Mouse (Mus musculus): ENCODE data around the gene 2610008E11Rik. TPM values are rescaled to one million over a fixed set of nuclear protein-coding genes. Genes with fewer than 3 reads are reported as not detected.
A peak's percentile ranks its signal among the peaks of the same experiment; 100 is the strongest.

2610008E11Rik gene
- total and polyA plus RNA-seq, 3 experiments = 1.4 to 1.7 TPM; not detected in 1

DNA sequence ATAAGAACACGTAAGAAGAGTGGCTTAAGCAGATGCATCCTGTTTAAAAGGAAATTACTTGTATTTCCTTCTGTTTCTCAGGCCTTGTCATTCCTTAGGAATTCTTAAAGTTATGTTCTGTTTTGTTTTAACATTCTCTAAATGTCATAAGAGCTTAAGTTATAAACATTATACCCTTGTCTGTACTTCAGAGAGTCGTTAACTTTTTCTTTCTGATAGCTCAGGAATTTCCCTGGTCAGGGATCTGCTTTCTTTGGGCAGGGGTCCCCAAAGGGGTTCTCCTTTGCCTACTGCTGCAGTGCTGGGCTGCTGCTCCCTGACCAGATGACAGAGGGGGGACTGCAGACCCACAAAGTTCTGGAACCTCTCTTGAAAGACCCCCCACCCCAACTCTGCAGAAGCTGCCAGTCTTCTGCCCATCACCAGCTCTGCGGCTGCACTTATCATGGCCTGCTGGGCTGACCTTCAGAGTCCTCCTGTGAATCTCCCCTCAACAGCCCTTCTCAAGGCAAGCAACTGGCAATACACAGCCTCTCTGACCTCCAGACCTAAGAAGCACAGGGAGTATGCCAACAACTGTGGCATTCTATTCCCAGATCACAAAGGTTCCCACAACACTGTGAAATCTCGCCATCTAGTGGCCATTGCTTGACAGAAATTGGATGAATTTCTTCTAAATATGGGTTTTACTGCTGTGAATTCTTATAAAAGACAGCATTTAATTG, 18.9 kb upstream of the 2610008E11Rik start:
- Histone ChIP-seq H3K27me3 (ENCODE audit: control insufficient read depth in 1 of 2, insufficient read depth in 2 of 2, low read length in 2 of 2) (no peaks in the 10 kb centered on the region), H3K4me3 (ENCODE audit: control insufficient read depth in 1 of 2, insufficient read depth in 1 of 2, low read depth in 2 of 2, low read length in 2 of 2) (no peak overlapping the region), H3K9me3 (replicated peaks; ENCODE audit: insufficient read depth, low read length) (no peaks in the 10 kb centered on the region), H3K9ac (ENCODE audit: control insufficient read depth, low read depth, low read length, poor library complexity, severe bottlenecking) (no peak overlapping the region), H3K27ac (ENCODE audit: control insufficient read depth, low read depth, low read length) (no peak overlapping the region), H3K36me3 (ENCODE audit: control insufficient read depth in 1 of 2, insufficient read depth in 2 of 2, low read length in 2 of 2) (no peaks in the 10 kb centered on the region), H3K79me2 (ENCODE audit: control insufficient read depth, insufficient read depth, low read length, poor library complexity) (no peaks in the 10 kb centered on the region), H3K4me1 (ENCODE audit: control insufficient read depth in 1 of 2, insufficient read depth in 2 of 2, low read length in 2 of 2) (no peaks in the 10 kb centered on the region)
- TF ChIP-seq RAD21 (IDR thresholded peaks at IDR 0.05; ENCODE audit: low read depth, low read length) (peak; percentile 94), ZC3H11A (IDR thresholded peaks at IDR 0.05; ENCODE audit: low read depth, low read length) (peak; percentile 82), MAFK (IDR thresholded peaks at IDR 0.05; ENCODE audit: borderline replicate concordance, low read depth, low read length) (no peak), ETS1 (IDR thresholded peaks at IDR 0.05; ENCODE audit: low read depth, low read length) (no peak), BHLHE40 (IDR thresholded peaks at IDR 0.05; ENCODE audit: borderline replicate concordance, low read depth, low read length) (no peak), SMC3 (IDR thresholded peaks at IDR 0.05; ENCODE audit: low read depth, low read length) (peak; percentile 89), CTCF (IDR thresholded peaks at IDR 0.05 in 2 of 3, conservative IDR thresholded peaks at IDR 0.05 in 1 of 3; ENCODE audit: control insufficient read depth in 1 of 3, insufficient read depth in 1 of 3, low read depth in 2 of 3, low read length in 3 of 3, poor library complexity in 1 of 3, severe bottlenecking in 1 of 3) (peak; percentile 50 to 87 (median 73))
- DNase-seq (ENCODE audit: low read depth, low spot score) = peak; percentile 61

DNA sequence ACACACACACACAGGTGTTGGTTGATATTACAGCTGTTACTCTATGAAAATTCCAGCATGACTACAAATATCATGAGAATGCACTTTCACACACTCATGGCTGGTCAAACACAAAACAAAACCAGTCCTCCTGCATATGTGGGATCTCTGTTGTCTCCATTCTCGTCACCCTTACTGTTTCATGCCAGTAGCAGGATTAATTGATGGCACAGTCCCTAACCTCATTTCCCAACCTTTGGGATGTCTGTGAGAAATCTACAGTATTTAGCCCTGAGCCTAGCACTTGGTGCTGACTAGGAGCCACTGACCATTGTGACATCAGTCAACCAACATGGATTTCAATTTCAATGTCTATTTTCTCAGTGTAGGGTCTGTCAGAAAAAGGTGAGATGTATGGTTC, 17.7 kb upstream of the 2610008E11Rik start:
- no peaks in the 10 kb centered on the region for H3K27me3 ChIP-seq (ENCODE audit: control insufficient read depth in 1 of 2, insufficient read depth in 2 of 2, low read length in 2 of 2)
- no peak for TF ChIP-seq NELFE (IDR thresholded peaks at IDR 0.05; ENCODE audit: low read depth, low read length)
- no peak for TF ChIP-seq TAL1 (IDR thresholded peaks at IDR 0.05; ENCODE audit: low read length)
- no peak for TF ChIP-seq CHD1 (IDR thresholded peaks at IDR 0.05; ENCODE audit: low read depth, low read length)
- TF ChIP-seq GATA1 (IDR thresholded peaks at IDR 0.05; ENCODE audit: low read depth, low read length) = no peak
- no peak for TF ChIP-seq EP300 (IDR thresholded peaks at IDR 0.05; ENCODE audit: low read depth in 1 of 2, low read length in 2 of 2)
- no peak for TF ChIP-seq POLR2AphosphoS2 (IDR thresholded peaks at IDR 0.05; ENCODE audit: low read length)
- no peak for TF ChIP-seq ELF1 (IDR thresholded peaks at IDR 0.05; ENCODE audit: low read depth, low read length)
- no peak for TF ChIP-seq E2F4 (IDR thresholded peaks at IDR 0.05; ENCODE audit: borderline replicate concordance, low read depth, low read length)
- TF ChIP-seq MEF2A (IDR thresholded peaks at IDR 0.05; ENCODE audit: extremely low read depth, insufficient replicate concordance, low read depth, low read length, poor library complexity, severe bottlenecking) = no peak
- no peak for TF ChIP-seq POLR2AphosphoS5 (IDR thresholded peaks at IDR 0.05; ENCODE audit: borderline replicate concordance, low read depth, low read length)
- no peak for TF ChIP-seq TBP (IDR thresholded peaks at IDR 0.05; ENCODE audit: low read depth, low read length)

More for the DNA sequence above, 17.7 kb upstream of the 2610008E11Rik start:
- no peak overlapping the region for H3K4me3 ChIP-seq (ENCODE audit: control insufficient read depth in 1 of 2, insufficient read depth in 1 of 2, low read depth in 2 of 2, low read length in 2 of 2)
- no peak for DNase-seq (ENCODE audit: low read depth, low spot score)
- H3K27ac ChIP-seq (ENCODE audit: control insufficient read depth, low read depth, low read length) = no peak overlapping the region
- H3K4me1 ChIP-seq (ENCODE audit: control insufficient read depth in 1 of 2, insufficient read depth in 2 of 2, low read length in 2 of 2) = no peaks in the 10 kb centered on the region
- no peaks in the 10 kb centered on the region for H3K36me3 ChIP-seq (ENCODE audit: control insufficient read depth in 1 of 2, insufficient read depth in 2 of 2, low read length in 2 of 2)
- no peaks in the 10 kb centered on the region for H3K79me2 ChIP-seq (ENCODE audit: control insufficient read depth, insufficient read depth, low read length, poor library complexity)
- H3K9me3 ChIP-seq (replicated peaks; ENCODE audit: insufficient read depth, low read length) = no peaks in the 10 kb centered on the region
- H3K9ac ChIP-seq (ENCODE audit: control insufficient read depth, low read depth, low read length, poor library complexity, severe bottlenecking) = no peak overlapping the region
